Mouse (Mus musculus) cerebellum, adult 2 months (tissue): ENCODE data around the gene Anpep. TPM values are rescaled to one million over a fixed set of nuclear protein-coding genes. Genes with fewer than 3 reads are reported as not detected.

Source experiments
- DNase-seq, 2 experiments: peaks; one replicate each; pipeline ENCODE4 v3.0.0; 2021
- H3K27ac ChIP-seq: fragments of 200-500 bp; 2 replicates; pipeline ENCODE4 v1.5.1; 2012; ENCODE audit warnings: low read length, control low read depth, inconsistent platforms; ENCODE audit not compliant: insufficient read depth
- H3K27me3 ChIP-seq: fragments of 200-500 bp; 2 replicates; pipeline ENCODE4 v1.6.1; 2012; ENCODE audit warnings: inconsistent platforms, mild to moderate bottlenecking, low read length, moderate library complexity; ENCODE audit not compliant: control insufficient read depth, insufficient read depth
- H3K4me1 ChIP-seq: fragments of 200-500 bp; 2 replicates; pipeline ENCODE4 v1.6.1; 2011; ENCODE audit warnings: low read length; ENCODE audit not compliant: control insufficient read depth, insufficient read depth
- H3K4me3 ChIP-seq: fragments of 200-500 bp; replicated peaks from 2 replicates; pipeline ENCODE3; 2011; ENCODE audit warnings: mild to moderate bottlenecking, low read depth, low read length, control low read depth; ENCODE audit not compliant: insufficient read depth
- CTCF ChIP-seq: fragments of 200-500 bp; IDR thresholded peaks from 2 replicates; pipeline ENCODE4 v1.5.1; 2011; ENCODE audit warnings: low read depth, mild to moderate bottlenecking, control low read depth, low read length, moderate library complexity, borderline replicate concordance; ENCODE audit not compliant: insufficient read depth
- POLR2A ChIP-seq: fragments of 200-500 bp; IDR thresholded peaks from 2 replicates; pipeline ENCODE4 v1.6.1; 2011; ENCODE audit warnings: low read length, control low read depth, borderline replicate concordance; ENCODE audit not compliant: insufficient read depth
- WGBS: fragments of 180-500 bp; shearing (Covaris S2); methylation state at CpG from one replicate; pipeline ENCODE4 v1.1.7; 2018; 5-methylcytosine and 5-hydroxymethylcytosine counted together
- polyA plus RNA-seq: library from polyadenylated mRNA; depleted of rRNA; stranded (reverse); fragments of >200 nt; gene quantifications from 2 replicates; pipeline ENCODE4 v1.2.3, GENCODE M21; 2012

Anpep gene
- polyA plus RNA-seq, 1 experiment, result 3.0 TPM

GRCm38 (mm10) chr7:79892576-79893428 lies 31.9 kb upstream of the Anpep start:
- Histone ChIP-seq H3K4me3 (no peak overlapping the region), H3K27ac (no peak overlapping the region), H3K27me3 (no peaks in the 10 kb centered on the region), H3K4me1 (no peaks in the 10 kb centered on the region)
- TF ChIP-seq POLR2A, result no peak
- TF ChIP-seq CTCF, result no peak
- WGBS, result 93% methylated on average over 6 of the region's 6 CpGs
- DNase-seq, result no peak

GRCm38 (mm10) chr7:79890436-79891221 lies 29.8 kb upstream of the Anpep start:
- no peak for DNase-seq
- TF ChIP-seq CTCF, result no peak
- TF ChIP-seq POLR2A, result no peak
- 79% methylated on average over 15 of the region's 15 CpGs for WGBS

GRCm38 (mm10) chr7:79888603-79889002 lies 27.7 kb upstream of the Anpep start:
- DNase-seq, result no peak
- no peaks in the 10 kb centered on the region for H3K27me3 ChIP-seq
- 96% methylated on average over 9 of the region's 9 CpGs for WGBS
- no peak overlapping the region for H3K4me3 ChIP-seq
- TF ChIP-seq CTCF (no peak), POLR2A (no peak)
- H3K27ac ChIP-seq, result no peak overlapping the region
- peaks cover 3% of the 10 kb centered on the region; the same call in 1 of the 2 replicates for H3K4me1 ChIP-seq

More at GRCm38 (mm10) chr7:79890436-79891221, 29.8 kb upstream of the Anpep start:
- Histone ChIP-seq H3K4me1 (peaks cover 3% of the 10 kb centered on the region; the same call in 1 of the 2 replicates), H3K27ac (no peak overlapping the region), H3K27me3 (no peaks in the 10 kb centered on the region), H3K4me3 (no peak overlapping the region)

- TF ChIP-seq POLR2A, result no peak
- TF ChIP-seq CTCF, result no peak
- Histone ChIP-seq H3K4me3 (no peak overlapping the region), H3K27me3 (no peaks in the 10 kb centered on the region), H3K27ac (no peak overlapping the region), H3K4me1 (peaks cover 3% of the 10 kb centered on the region; the same call in 1 of the 2 replicates)
- 93% methylated on average over 7 of the region's 7 CpGs for WGBS
- no peak for DNase-seq
These were observed 22.9 kb upstream of the Anpep start for GRCm38 (mm10) chr7:79883613-79884334.

GRCm38 (mm10) chr7:79881901-79882300 lies 21.0 kb upstream of the Anpep start:
- no peaks in the 10 kb centered on the region for H3K4me1 ChIP-seq
- H3K27ac ChIP-seq, result no peak overlapping the region
- DNase-seq, result no peak
- WGBS, result 94% methylated on average over 6 of the region's 6 CpGs
- no peaks in the 10 kb centered on the region for H3K27me3 ChIP-seq
- H3K4me3 ChIP-seq, result no peak overlapping the region
- TF ChIP-seq CTCF (no peak), POLR2A (no peak)

- 39% methylated on average over 3 of the region's 3 CpGs for WGBS
- no peak overlapping the region for H3K27ac ChIP-seq
- no peak for DNase-seq
- no peak for TF ChIP-seq CTCF
- no peak for TF ChIP-seq POLR2A
- no peaks in the 10 kb centered on the region for H3K27me3 ChIP-seq
- H3K4me1 ChIP-seq, result no peaks in the 10 kb centered on the region
- no peak overlapping the region for H3K4me3 ChIP-seq
These were observed 20.1 kb upstream of the Anpep start for GRCm38 (mm10) chr7:79880998-79881397.

- TF ChIP-seq CTCF (no peak), POLR2A (no peak)
- 84% methylated on average over 6 of the region's 6 CpGs for WGBS
- no peak for DNase-seq
- H3K4me3 ChIP-seq, result no peak overlapping the region
- no peak overlapping the region for H3K27ac ChIP-seq
- H3K27me3 ChIP-seq, result no peaks in the 10 kb centered on the region
- no peaks in the 10 kb centered on the region for H3K4me1 ChIP-seq
These were observed 19.2 kb upstream of the Anpep start for GRCm38 (mm10) chr7:79880033-79880432.
